Mouse (Mus musculus): Measurements from ENCODE around the gene Gm20388.

The Gm20388 gene

DNA sequence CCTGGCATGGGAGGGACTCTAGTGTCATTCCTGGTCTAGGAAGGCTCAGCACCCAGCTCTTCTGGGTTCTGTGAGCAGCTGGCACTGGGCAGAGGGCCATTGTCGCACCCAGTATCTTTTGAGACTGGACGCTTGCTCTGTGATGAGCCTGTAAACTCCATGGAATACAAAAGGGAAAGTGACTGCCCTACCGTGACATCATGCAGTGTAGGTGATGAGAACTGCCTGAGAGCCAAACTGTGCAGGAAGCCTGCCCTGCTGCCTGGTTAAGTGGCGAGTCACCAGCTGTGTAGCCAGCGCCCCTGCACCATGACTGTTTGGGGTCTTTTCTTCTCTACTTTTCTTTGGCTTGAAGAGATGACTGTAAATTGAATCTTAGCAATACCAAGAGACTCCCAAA, 2191.2 kb downstream of the Gm20388 start:
- no peak for DNase-seq (ENCODE audit: low spot score in 2 of 2)

DNA sequence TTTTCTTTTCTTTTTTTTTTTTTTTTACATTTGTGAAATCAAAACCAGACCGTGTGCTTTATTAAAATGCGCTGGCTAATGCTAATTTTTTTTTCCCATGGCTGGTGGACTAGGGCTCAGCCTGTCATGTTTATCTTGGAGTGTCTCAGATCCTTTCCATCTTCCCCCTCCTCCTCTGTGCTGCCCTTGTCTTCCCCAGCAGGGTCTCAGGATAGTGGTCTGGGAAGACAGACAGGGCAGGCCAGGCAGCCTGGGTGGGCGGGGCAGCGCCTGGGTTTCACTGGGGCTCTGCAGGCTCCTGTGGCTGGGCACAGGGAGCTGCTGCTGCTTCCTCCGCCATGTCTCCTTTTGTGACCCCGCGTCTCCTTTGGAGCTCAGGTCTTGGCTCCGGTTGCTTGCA, 2191.6 kb downstream of the Gm20388 start:
- DNase-seq (ENCODE audit: low spot score in 2 of 2), result no peak

DNA sequence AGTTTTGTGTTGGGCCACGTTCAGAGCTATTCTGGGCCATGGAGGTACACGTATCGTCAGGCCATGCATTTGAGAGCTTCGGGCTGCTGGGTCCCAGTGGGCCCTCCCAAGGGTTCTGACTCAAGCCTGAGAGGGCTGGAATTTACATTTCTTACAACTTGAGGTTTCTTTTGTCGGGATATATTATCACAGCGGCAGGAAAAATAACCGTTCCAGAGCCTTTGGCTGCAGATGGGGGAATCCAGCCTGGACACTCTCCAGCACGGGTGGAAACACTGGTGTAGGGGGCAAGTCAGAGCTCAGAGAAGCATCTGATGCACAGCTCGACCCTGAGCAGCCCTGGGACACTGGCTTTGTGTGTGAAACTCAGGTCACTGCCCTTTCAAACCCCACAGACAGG, 2192.6 kb downstream of the Gm20388 start:
- no peak for DNase-seq (ENCODE audit: low spot score in 2 of 2)

DNA sequence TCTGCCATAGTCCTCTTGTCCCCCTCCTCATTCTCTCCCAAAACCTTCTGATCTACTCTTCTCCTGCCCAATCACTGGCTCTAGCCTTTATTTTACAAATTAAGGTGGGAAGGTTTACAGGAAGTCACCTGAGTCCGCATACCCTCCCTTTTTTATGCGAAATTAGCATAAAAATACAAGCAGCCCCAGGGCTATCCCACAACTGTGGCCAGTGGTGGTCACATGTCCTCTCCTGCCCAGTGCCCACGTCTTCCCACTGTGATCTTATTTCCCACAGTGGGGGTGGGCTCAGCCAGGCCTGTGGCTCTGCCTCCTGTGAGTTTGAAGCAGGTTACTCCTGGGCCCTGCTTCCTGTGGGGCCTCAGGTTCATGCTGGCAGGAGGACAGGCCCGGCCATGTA, 2194.0 kb downstream of the Gm20388 start:
- no peak for DNase-seq (ENCODE audit: low spot score in 2 of 2)

DNA sequence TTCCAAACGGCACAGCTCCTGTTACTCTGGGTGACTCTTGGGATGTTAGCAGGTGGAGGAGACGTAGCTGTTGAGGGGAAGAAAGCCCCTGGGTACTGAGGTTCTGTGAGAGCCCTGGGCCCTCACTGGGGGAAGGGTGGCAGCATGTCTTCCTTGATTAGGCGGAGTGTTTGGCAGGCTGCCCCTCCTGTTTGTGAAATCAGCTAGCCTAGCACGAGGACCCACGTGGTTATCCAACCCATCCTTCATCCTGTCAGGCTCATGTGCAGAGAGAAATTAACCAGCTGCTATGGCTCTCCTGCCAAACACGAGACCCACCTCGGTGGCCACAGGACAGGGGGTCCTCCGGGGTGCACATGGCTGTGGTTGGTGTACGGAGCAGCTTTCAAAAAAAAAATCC, 2195.6 kb downstream of the Gm20388 start:
- peak; percentile 66 to 75 for DNase-seq (ENCODE audit: low spot score in 2 of 2)

DNA sequence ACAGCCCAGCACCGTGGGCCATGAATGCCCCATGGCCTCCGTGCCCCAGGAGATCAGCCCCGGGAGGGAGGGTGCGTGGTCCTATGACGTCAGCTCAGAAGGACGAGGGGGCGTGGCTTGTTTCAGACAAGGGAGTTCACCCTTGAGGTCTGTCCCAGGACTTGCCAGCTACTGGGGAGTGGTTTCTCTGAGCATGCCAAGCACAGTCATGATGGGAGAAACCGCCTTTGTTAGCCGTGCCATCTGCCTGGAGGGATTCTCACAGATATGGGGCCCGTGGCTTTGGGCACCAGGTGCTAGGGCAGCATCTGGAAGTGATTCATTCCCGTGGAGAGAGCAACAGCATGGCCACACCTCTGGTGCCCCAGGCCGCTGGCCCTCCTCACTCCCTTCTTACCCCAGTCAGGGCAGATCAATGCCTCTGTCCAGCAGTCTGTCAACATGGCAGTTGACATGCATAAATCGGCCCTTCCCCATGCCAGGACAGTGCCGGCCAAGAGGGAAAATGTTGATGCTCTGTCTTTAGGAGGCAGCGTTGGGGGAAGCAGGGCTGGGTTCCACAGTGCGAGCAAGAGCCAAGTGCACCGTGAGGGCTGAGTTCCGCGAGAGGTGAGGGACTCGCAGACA, 2199.7 kb downstream of the Gm20388 start:
- DNase-seq (ENCODE audit: low spot score in 2 of 2), result no peak

DNA sequence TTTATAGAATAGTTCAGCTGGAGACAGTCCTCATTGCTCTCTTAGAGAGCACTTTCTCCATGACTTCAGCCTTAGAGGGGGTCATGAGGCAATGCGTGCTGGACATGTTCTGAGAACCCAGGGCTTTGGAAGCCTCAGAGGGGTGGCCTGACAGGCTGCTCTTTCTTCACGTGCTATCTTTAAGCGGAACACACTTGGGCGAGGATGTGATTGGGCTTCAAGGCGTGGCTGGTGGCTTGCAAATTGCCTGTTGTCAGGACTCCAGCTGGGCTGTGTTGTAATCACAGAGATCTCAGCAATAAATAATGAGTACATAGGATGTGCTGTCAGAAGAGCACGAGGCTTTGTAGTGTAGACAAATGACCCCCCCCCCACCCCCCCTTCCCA, 2200.2 kb downstream of the Gm20388 start:
- peak; percentile 10 to 21 for DNase-seq (ENCODE audit: low spot score in 2 of 2)

DNA sequence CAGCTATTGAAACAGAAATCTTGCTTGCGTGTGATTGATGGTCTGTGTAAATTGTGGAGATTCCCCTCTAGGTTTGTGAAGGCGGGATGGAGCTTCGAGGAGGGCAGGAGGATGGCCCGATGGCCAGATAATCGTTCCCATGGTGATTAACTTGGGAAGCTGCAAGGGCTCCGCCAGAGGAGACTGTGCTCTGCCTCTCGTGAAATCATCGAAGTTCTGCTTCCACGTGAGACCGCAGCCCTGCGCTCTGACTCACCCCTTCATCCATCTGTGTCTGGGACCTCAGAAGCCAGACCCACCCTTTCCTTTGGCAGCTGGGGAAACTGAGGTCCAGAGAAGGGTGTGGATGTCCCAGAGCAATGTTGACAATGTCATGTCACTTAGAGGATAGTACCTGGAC, 2201.1 kb downstream of the Gm20388 start:
- peak in 1 of 2 experiments; percentile 25 for DNase-seq (ENCODE audit: low spot score in 2 of 2)

DNA sequence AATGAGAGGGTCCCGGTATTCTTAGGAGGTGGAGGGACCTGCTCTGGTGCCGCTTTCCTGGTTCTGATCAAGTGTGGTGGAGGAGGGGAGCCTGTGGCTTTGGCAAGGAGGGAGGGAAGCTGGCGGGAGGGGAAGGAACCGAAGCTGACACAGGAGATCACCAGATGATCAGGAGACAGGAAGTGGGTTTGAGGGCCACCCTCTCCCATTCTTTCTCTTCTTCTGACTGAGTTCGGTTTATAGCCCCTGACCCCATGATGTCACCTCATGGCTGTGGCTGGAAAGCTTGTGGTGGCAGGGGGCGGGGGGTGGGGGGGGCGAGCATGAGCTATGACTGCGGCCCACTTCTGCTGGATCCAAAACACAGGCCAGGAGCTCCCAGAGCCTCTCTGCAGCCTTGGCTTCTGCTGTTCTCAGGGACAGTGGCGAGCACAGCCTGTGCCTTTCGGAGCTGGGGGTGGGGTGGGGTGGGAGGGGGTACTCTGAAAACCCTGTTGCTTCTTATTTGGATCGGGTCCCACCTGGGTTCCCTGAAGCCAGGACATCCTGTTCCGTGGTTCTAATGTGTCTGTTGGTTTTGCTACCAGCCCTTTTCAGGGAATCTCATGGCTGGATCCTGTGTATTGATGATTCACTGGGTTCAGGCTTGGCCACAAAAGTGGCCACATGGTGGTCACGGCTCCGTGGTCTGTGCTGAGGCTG, 2201.8 kb downstream of the Gm20388 start:
- peak; percentile 18 to 37 for DNase-seq (ENCODE audit: low spot score in 2 of 2)

DNA sequence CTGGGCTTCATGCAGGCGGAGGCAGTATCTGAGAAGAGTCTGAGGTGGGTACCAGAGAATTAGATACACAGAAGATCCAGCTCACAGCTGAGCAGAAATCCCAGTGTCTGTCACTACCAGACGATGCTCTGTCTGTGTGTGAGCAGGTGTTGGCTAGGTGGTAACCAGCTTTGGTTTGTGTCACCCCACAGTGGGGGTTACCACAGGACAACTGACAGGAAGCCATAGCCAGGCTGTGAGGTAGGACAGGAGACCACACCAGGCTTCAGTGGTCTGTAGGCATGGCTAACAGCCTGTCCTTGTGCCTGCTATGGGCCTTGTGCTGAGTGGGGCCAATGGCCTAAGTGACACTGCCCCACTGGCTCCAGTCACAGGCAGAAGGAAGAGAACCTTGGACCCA, 2204.2 kb downstream of the Gm20388 start:
- no peak for DNase-seq (ENCODE audit: low spot score in 2 of 2)

DNA sequence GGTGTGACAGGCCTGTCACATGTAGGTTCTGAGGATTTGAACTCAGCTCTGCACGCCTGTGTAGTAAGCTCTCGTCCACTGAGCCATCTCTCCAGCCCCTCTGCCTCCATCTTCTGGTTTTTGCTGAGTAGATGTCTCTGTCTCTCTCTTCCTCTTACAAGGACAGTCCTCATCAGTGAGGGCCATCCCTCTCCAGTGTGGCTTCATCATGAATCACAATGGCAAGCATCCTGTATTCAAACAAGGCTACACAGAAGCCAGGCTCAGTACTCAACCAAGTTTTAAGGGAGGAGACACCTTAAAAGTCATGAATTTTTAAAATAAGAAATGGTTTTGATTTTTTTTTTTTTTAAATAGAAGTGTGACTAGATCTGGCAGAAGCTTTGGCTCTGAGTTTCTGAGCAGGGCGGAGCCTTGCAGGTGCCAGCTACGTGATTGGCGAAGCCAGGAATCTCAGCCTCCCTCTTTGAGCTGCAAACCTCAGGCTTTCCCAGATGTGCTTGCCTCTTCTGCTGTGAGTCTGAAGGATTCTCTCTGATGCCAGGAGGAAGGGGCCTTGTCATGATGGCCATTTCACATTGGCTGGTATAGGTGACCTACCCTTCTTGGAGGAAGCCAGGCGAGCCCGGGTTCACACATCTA, 2206.2 kb downstream of the Gm20388 start:
- DNase-seq (ENCODE audit: low spot score in 2 of 2), result no peak

DNA sequence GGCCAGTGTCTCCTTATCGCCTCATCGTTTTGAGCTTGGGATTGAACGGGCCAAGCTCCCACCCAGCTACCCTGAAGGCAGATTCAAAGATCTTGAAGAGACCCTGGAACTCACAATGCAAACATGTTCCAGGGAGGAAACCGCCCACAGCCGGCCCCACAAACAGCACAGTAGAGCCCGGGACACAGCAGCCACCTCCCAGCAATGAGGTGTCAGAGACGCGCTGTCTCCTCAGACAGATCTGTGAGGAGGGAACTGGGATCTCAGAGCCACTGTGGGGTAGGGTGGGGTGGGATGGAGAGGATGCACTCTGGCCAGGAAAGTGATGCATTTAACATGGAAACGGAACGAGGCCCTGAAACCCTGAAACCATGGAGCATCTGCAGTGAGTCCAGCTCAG, 2207.5 kb downstream of the Gm20388 start:
- no peak for DNase-seq (ENCODE audit: low spot score in 2 of 2)

DNA sequence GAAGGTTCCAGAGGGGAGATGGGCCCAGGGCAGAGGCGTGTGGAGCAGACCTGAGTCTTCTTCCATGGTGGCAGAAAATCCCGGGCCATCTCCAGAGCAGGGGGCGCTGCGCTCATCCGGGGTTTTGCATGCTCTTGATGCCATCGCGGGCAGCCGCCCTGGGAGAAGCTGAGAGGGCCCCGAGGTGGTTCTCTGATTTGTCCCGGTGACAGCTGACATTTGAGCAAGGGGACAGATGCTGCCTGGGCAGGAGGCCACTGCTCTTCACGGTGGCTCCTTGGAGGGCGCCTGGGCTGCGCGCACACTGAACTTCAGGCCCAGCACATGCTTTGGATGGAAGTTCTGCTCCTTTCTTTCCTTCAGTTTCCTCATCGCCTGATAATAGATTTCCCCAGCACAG, 2207.9 kb downstream of the Gm20388 start:
- no peak for DNase-seq (ENCODE audit: low spot score in 2 of 2)

DNA sequence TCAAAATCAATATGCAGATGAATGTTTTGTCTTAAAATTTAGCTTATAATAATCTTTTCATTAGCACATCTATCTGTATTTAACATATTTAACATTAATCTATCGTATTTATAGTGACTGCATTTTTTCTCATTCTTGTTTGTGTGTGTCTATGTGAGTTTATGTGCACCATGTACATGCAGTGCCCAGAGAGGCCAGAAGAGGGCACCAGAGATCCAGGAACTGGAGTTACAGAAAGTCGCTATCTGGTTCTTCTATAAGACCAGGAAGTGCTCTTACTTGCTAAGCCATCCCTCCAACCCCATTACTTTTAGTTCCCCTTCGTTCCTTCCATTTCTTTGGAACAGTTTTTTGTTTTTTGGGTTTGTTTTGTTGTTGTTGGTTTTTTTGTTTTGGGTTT, 2213.7 kb downstream of the Gm20388 start:
- no peak for DNase-seq (ENCODE audit: low spot score in 2 of 2)

DNA sequence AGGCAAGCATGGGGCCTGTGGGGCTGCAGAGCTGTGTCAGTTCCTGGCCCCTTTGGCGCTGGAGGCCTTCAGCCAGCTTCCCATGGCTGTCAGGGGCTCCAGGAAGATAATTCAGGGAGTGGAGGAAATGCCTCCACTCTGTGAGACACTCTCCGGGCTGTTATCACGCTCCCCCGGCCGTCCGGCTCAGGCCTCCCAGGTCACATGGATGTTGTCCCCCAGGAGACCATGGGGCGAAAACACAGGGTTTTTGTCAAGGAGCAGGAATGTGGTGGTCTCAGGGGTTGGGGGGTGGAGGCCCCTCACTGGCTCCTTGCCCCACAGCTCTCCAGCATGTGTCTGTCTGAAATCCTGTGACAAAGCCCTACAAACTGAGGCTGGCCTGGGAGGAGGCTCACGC, 2216.0 kb downstream of the Gm20388 start:
- DNase-seq (ENCODE audit: low spot score in 2 of 2), result no peak

DNA sequence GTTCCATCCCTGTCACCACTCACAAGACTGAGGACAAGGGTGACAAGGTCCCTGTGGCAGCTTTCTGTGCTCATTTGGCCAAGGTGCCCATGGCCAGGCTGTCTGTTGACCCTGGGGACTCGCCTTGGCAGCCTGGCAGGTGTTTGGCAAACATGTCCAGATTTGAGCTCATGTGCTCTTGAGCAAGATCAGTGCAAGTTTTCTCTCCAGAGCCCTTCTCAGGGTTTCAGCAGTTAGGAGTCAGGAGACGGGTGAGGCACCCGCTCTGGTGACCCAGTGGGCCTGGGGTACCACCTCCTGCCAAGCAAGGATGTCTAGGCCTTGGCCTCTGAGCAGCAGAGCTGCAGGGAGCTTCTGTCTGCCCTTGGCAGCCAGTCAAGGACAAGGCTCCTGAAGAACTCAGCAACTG, 2223.5 kb downstream of the Gm20388 start:
- peak in 1 of 2 experiments; percentile 39 for DNase-seq (ENCODE audit: low spot score in 2 of 2)

DNA sequence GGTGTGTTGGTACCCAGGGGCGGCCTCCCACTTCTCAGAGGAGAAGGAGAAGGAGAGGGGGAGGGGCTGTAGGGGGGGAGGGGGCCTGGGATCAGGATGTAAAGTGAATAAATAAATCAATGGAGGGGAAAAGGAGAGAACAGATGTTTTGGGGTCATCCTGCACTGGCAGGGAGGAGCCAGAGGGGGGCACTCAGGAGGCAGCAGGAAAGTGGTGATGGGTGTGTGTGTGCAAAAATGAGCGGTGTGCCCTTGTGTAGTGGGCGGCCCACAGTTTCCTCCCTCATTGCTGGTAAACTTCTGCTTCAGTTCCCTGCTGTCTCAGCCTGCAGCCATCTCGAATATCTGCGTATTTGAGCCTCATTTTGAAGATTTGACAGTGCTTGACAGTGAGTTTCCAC, 2224.9 kb downstream of the Gm20388 start:
- DNase-seq (ENCODE audit: low spot score in 2 of 2), result no peak

DNA sequence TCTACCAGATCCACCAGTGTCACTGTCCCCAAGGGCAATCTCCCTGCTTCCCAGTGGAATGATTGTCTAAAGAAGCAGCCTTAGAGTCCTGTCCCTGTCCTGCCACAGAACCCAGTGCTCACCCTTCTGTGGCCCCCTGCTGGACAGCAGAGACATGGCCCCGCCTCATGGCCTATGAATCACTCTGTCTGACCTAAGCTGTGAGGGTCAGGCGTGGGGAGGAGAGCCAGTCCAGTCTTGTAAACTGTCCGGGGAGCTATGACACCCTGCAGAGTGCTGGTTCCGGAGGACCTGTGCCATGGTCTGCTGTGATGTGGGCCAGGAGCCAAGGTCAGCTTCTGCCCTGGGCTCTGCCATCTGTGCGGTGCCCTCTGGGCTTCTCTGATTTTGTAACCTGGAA, 2229.1 kb downstream of the Gm20388 start:
- peak; percentile 75 to 85 for DNase-seq (ENCODE audit: low spot score in 2 of 2)

DNA sequence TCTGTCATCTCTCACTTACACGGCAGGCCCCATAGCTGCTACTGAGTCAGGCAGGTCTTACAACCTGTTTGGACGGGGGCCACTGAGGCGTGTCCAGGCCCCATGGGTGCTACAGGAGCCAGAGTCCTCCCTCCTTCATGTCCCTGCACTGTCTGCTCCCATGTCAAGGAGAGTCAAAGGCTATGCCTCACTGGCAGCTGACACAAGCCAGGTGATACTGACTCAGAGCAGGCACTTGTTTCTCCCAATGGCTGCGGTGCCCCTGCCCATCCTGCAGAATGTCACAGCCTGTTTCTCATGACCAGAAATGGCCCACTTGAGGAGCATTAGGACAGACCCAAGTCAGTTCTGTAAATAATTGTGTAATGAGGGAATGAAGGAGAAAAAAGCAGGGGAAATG, 2229.8 kb downstream of the Gm20388 start:
- no peak for DNase-seq (ENCODE audit: low spot score in 2 of 2)

DNA sequence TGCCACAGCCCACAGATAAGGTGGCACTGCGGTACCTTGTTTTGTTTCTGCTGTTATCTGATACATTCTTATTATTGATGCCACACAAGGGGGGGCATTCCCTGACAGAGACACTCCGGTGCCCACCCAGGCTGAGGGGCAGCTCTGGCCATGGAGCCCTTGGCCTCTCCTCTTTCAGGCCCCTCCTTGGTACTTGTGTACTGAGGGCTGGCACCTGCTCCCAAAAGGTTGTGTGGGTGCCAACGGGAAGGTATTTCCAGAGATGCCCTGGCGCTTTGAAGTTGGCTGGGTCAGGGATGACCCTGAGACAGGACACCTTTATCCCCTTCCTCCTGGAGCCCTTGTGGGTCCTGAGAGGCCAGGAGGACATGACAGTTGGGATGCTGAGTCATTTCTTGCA, 2231.8 kb downstream of the Gm20388 start:
- DNase-seq (ENCODE audit: low spot score in 2 of 2), result no peak

DNA sequence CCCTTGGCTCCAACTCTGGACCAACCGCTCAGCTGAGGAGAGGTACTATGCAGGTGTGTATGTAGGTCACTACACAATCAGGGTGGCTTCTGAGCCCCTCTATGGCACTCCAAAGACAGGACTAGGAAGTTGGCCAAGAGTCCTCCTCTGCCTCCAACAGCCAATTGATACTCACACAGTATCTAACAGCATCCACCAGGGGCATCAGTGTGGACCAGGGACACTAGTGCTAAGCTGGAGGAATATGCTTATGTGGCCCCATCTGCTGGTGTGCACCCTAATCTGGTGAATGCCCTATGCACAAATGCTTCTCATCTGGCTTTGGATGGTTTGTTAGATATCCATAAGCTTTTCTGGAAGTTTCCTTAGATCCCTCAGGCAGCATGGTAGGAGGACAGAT, 2232.6 kb downstream of the Gm20388 start:
- DNase-seq (ENCODE audit: low spot score in 2 of 2), result no peak

DNA sequence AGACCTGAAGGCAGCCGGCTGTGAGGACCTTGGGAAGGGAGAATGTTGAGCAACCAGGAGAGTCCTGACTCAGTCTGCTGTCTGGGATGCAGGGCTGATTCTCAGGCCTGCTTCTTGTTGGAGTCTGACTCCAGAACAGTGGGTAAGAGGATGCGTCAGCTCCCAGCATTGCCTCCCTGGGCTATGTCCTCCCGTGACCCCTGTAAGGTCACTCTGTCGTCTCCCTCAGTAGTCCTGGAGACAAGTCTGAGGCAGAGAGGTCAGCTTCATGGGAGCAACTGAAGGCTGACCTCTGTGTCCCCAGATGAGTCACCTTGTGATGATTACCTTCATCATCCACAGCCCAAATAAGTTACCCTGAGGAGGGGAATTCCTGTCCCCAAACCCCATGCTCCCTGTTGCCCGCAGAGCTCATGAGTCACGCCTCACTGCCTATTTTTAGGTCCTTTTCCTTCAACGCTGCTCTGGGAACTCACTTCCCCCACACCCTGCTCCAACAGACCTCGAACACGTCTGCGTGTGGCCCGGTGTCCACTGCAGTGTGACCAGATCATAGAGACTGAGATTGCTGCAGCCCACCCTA, 2234.2 kb downstream of the Gm20388 start:
- DNase-seq (ENCODE audit: low spot score in 2 of 2), result peak; percentile 56 to 62

DNA sequence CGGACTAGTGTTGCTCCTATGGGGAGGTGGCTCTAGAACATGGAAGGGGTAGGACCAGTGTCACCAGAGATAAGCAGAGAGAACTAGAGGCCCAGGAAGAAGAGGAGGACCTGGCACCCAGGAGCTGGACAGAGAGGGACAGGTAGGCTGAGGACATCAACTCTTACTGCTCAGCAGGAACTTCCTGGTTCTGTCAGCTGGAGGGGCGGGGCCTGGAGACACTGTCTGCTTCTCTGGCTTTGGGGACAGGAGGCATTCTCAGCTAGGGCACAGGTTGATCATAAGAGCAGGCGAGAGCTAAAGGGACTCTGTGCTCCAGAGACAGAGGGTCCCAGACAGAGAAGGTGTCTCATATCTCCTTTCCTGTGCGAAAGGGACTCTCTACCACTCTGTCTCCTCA, 2238.4 kb downstream of the Gm20388 start:
- DNase-seq (ENCODE audit: low spot score in 2 of 2), result no peak

Data from heart, adult 9 months (tissue).